Mouse (Mus musculus) MEL (cell line): ENCODE data around the gene Mip.

Experiments
- CTCF ChIP-seq, 3 experiments: IDR thresholded peaks in 2 of 3; conservative IDR thresholded peaks in 1 of 3; 2 replicates each; pipeline ENCODE4 v1.5.1; 2011 to 2012; ENCODE audit warnings: low read length in 3 of 3, low read depth in 2 of 3, mild to moderate bottlenecking in 2 of 3, improper control_type of control experiment in 1 of 3, inconsistent platforms in 1 of 3, mixed read lengths in 1 of 3, moderate library complexity in 1 of 3; ENCODE audit not compliant: control insufficient read depth in 1 of 3, insufficient read depth in 1 of 3, poor library complexity in 1 of 3, severe bottlenecking in 1 of 3
- POLR2A ChIP-seq, 2 experiments: IDR thresholded peaks; 2 replicates each; pipeline ENCODE4 v1.6.1; 2011 to 2012; ENCODE audit warnings: low read length in 2 of 2, mild to moderate bottlenecking in 2 of 2, control low read depth in 1 of 2, improper control_type of control experiment in 1 of 2, low read depth in 1 of 2, moderate library complexity in 1 of 2; ENCODE audit not compliant: control insufficient read depth in 1 of 2, insufficient read depth in 1 of 2, poor library complexity in 1 of 2
- USF1 ChIP-seq: IDR thresholded peaks from 2 replicates; pipeline ENCODE4 v1.6.1; 2014; ENCODE audit warnings: low read depth, mild to moderate bottlenecking, inconsistent platforms, low read length, improper control_type of control experiment, moderate library complexity

DNA sequence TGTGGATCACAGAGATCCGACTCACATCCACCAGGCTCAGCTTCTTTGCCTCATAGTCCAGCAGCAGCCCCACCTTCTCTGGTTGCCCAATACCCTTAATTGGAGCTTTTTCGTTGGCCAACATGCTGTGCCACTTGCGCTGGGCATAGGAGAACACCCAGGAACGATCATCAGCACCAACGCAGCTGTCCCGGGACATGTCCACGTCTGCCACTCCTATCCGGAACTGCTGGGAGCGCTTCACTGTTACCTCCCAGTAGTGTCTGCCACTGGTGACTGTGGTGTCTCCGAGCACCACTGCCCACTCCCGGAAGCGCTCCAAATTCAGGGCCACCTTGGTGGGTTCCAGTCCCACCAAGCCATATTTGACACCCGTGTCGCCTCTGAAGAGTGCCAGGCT is 14.7 kb upstream of the Mip start:
- no peak for TF ChIP-seq USF1
- TF ChIP-seq CTCF (IDR thresholded peaks at IDR 0.05 in 2 of 3, conservative IDR thresholded peaks at IDR 0.05 in 1 of 3; ENCODE audit: control insufficient read depth in 1 of 3, insufficient read depth in 1 of 3, low read depth in 2 of 3, low read length in 3 of 3, poor library complexity in 1 of 3, severe bottlenecking in 1 of 3) = no peak
- no peak for TF ChIP-seq POLR2A (IDR thresholded peaks at IDR 0.05; ENCODE audit: control insufficient read depth in 1 of 2, insufficient read depth in 1 of 2, low read depth in 1 of 2, low read length in 2 of 2, poor library complexity in 1 of 2)
